14 mouse cellular contexts compared by ENCODE assay signal in genomic region chr2:29849841-29850480, GRCm38 (mm10). TPM values are rescaled to one million over a fixed set of nuclear protein-coding genes. Genes with fewer than 3 reads are reported as not detected.
DNase-seq lines count a peak whose midpoint lies in the region; ATAC-seq and TF ChIP-seq lines count a peak whose summit lies in the region.
"Had no signal": no experiment of that assay in that cellular context is flagged by ENCODE, and none has a peak within 500 bp of the region (broad histone marks: within the 10 kb centered on the region; RNA-seq: fewer than 3 reads in every experiment).

No protein-coding gene starts in this region.

- H3K4me1 ChIP-seq in hindbrain, postnatal 0 days (ENCODE audit: insufficient read depth, low read length) = no peaks in the 10 kb centered on the region

- WGBS in hindbrain, postnatal 0 days = 25% methylated on average over 5 of the region's 5 CpGs

- H3K4me3 ChIP-seq in left cerebral cortex, adult 2 months = no peak overlapping the region
- H3K4me3 ChIP-seq in hindbrain, postnatal 0 days (ENCODE audit: low read length) = no peak overlapping the region
- H3K4me3 ChIP-seq: erythroblast, embryonic 14.5 days; heart, embryonic 10.5 days; hindbrain, embryonic 15.5 days had no signal

- H3K4me2 ChIP-seq in hindbrain, postnatal 0 days (ENCODE audit: low read depth, low read length) = no peak overlapping the region
- H3K4me2 ChIP-seq: hindbrain, embryonic 15.5 days had no signal

- no peak for DNase-seq in left cerebral cortex, adult 2 months (ENCODE audit: extremely low spot score in 1 of 2, low spot score in 2 of 2)
- DNase-seq in left cerebral cortex, adult 18-20 months (ENCODE audit: low spot score in 2 of 2) = no peak
- DNase-seq in thymus, postnatal 4 days = peak; percentile 37
- no peak for DNase-seq in thymus, postnatal 36 days
- peak; percentile 40 for DNase-seq in hindbrain, postnatal 0 days (ENCODE audit: low spot score)
- DNase-seq in cerebellum, adult 9-11 months = no peak
- DNase-seq: cerebellum, postnatal 25 days; kidney, postnatal 10 days; layer of hippocampus, postnatal 36 days; liver had no signal

- H3K27ac ChIP-seq in left cerebral cortex, adult 2 months = peak overlapping the region; percentile 36; the same call in 1 of the 2 replicates
- no peak overlapping the region for H3K27ac ChIP-seq in hindbrain, postnatal 0 days
- H3K27ac ChIP-seq: heart, embryonic 10.5 days had no signal

- H3K36me3 ChIP-seq in hindbrain, postnatal 0 days (ENCODE audit: insufficient read depth, low read length) = no peaks in the 10 kb centered on the region
- H3K36me3 ChIP-seq: hindbrain, embryonic 15.5 days had no signal

- intact Hi-C loops in left cerebral cortex, adult 2 months (cut with DNase I) = no loop called here

- no peaks in the 10 kb centered on the region for H3K27me3 ChIP-seq in hindbrain, postnatal 0 days (ENCODE audit: insufficient read depth, low read length)
- H3K27me3 ChIP-seq: hindbrain, embryonic 15.5 days had no signal

- no peak overlapping the region for H3K9ac ChIP-seq in hindbrain, postnatal 0 days (replicated peaks; ENCODE audit: low read length)
- H3K9ac ChIP-seq: hindbrain, embryonic 15.5 days had no signal

- ATAC-seq in hindbrain, postnatal 0 days = no peak
- no peak for ATAC-seq in erythroid progenitor cell, adult 5-6 weeks (replicated peaks; ENCODE audit: low FRiP score, poor library complexity, severe bottlenecking)

- no peak; the same call in 1 of the 2 replicates for TF ChIP-seq CTCF in left cerebral cortex, adult 2 months (IDR thresholded peaks at IDR 0.05)
- TF ChIP-seq CTCF in hindbrain, postnatal 0 days (IDR thresholded peaks at IDR 0.05; ENCODE audit: low read depth) = no peak

- no peaks in the 10 kb centered on the region for H3K9me3 ChIP-seq in hindbrain, postnatal 0 days (ENCODE audit: low read length)
- H3K9me3 ChIP-seq: heart, embryonic 10.5 days; hindbrain, embryonic 15.5 days had no signal

RNA-seq across cellular contexts. Expression of gene Cercam, which starts 19.0 kb away (rescaled TPM):
- total RNA-seq in left cerebral cortex, adult 2 months (2021) = 1 to 10 TPM; 5.9 to 8.6 TPM
- 1 to 10 TPM; 7.4 to 9.9 TPM for total RNA-seq in left cerebral cortex, adult 18-20 months (2021)
- total RNA-seq in hindbrain, postnatal 0 days (2014; rRNA removed) = 32.5 and 37.7 TPM in 2 replicates
- 17.8 and 20.6 TPM in 2 replicates for polyA plus RNA-seq in hindbrain, postnatal 0 days (2015; fragmentation: Nextera tagmentation; extraction: Ambion mirVana)
- total RNA-seq in erythroid progenitor cell, adult 5-6 weeks (2015; ENCODE audit: low replicate concordance) = 44.9 and 66.3 TPM in 2 replicates
- 36.4 and 48.1 TPM in 2 replicates for total RNA-seq in erythroid progenitor cell, adult 5-6 weeks (2017; ENCODE audit: low replicate concordance)

RNA-seq across cellular contexts. Expression of gene Urm1, which starts 30.1 kb away (rescaled TPM):
- 10 to 100 TPM; 48.4 to 50.0 TPM for total RNA-seq in left cerebral cortex, adult 2 months (2021)
- total RNA-seq in left cerebral cortex, adult 18-20 months (2021) = 10 to 100 TPM; 48.1 to 49.6 TPM
- total RNA-seq in hindbrain, postnatal 0 days (2014; rRNA removed) = 46.1 and 70.7 TPM in 2 replicates
- 28.7 and 29.3 TPM in 2 replicates for polyA plus RNA-seq in hindbrain, postnatal 0 days (2015; fragmentation: Nextera tagmentation; extraction: Ambion mirVana)
- total RNA-seq in erythroid progenitor cell, adult 5-6 weeks (2015; ENCODE audit: low replicate concordance) = 13.7 and 26.8 TPM in 2 replicates
- total RNA-seq in erythroid progenitor cell, adult 5-6 weeks (2017; ENCODE audit: low replicate concordance) = 4.5 and 4.6 TPM in 2 replicates

RNA-seq across cellular contexts. Expression of gene Odf2, which starts 39.1 kb away (rescaled TPM):
- 100 to 1,000 TPM in 1 of 2 experiments, 10 to 100 TPM in 1; 97.9 to 101 TPM for total RNA-seq in left cerebral cortex, adult 2 months (2021)
- 10 to 100 TPM; 84.6 to 94.6 TPM for total RNA-seq in left cerebral cortex, adult 18-20 months (2021)
- 73.1 and 81.7 TPM in 2 replicates for total RNA-seq in hindbrain, postnatal 0 days (2014; rRNA removed)
- polyA plus RNA-seq in hindbrain, postnatal 0 days (2015; fragmentation: Nextera tagmentation; extraction: Ambion mirVana) = 78.2 and 88.3 TPM in 2 replicates
- 168 and 212 TPM in 2 replicates for total RNA-seq in erythroid progenitor cell, adult 5-6 weeks (2015; ENCODE audit: low replicate concordance)
- total RNA-seq in erythroid progenitor cell, adult 5-6 weeks (2017; ENCODE audit: low replicate concordance) = 352 and 377 TPM in 2 replicates

RNA-seq across cellular contexts. Expression of gene Slc27a4, which starts 47.5 kb away (rescaled TPM):
- 10 to 100 TPM; 74.7 to 80.7 TPM for total RNA-seq in left cerebral cortex, adult 2 months (2021)
- 10 to 100 TPM; 72.1 to 75.8 TPM for total RNA-seq in left cerebral cortex, adult 18-20 months (2021)
- 139 TPM in 2 replicates for total RNA-seq in hindbrain, postnatal 0 days (2014; rRNA removed)
- polyA plus RNA-seq in hindbrain, postnatal 0 days (2015; fragmentation: Nextera tagmentation; extraction: Ambion mirVana) = 43.4 and 46.4 TPM in 2 replicates
- total RNA-seq in erythroid progenitor cell, adult 5-6 weeks (2015; ENCODE audit: low replicate concordance) = 2.5 and 4.6 TPM in 2 replicates
- 1.4 and 2.0 TPM in 2 replicates for total RNA-seq in erythroid progenitor cell, adult 5-6 weeks (2017; ENCODE audit: low replicate concordance)

Comparison
In these comparisons a context has a peak if more than half of its experiments do, and no peak if none do; other contexts are left out.
1. DNase-seq: peak in thymus, postnatal 4 days (single experiment) and hindbrain, postnatal 0 days (single experiment); none in left cerebral cortex, adult 2 months (0 of 2), left cerebral cortex, adult 18-20 months (0 of 2), thymus, postnatal 36 days (0 of 2) and cerebellum, adult 9-11 months (single experiment).